Mouse (Mus musculus): ENCODE results near the gene Smarcd3. TPM values are rescaled to one million over a fixed set of nuclear protein-coding genes. Genes with fewer than 3 reads are reported as not detected.

Gene Smarcd3
- polyA plus RNA-seq, 1 experiment = 2.5 TPM

- Histone ChIP-seq H3K4me3 (ENCODE audit: extremely low read depth, insufficient read depth, insufficient read length) (no peak overlapping the region), H3K27me3 (ENCODE audit: control insufficient read depth, insufficient read depth, low read length) (peaks cover 7% of the 10 kb centered on the region), H3K36me3 (ENCODE audit: control insufficient read depth, insufficient read depth, low read length) (peaks cover 5% of the 10 kb centered on the region), H3K27ac (ENCODE audit: insufficient read depth, low read length) (no peak overlapping the region), H3K4me1 (ENCODE audit: control insufficient read depth, insufficient read depth, insufficient read length) (peaks cover 16% of the 10 kb centered on the region)
- 94% methylated on average over 5 of the region's 5 CpGs for WGBS
- no peak for DNase-seq (ENCODE audit: low read depth in 1 of 2, low spot score in 2 of 2)
- TF ChIP-seq CTCF (IDR thresholded peaks at IDR 0.05; ENCODE audit: extremely low read depth, insufficient read depth, insufficient read length, insufficient replicate concordance) = no peak
- no peak for TF ChIP-seq POLR2A (IDR thresholded peaks at IDR 0.05; ENCODE audit: low read depth, low read length)
Observed at GRCm38 (mm10) chr5:24594346-24594745, 29.9 kb downstream of the Smarcd3 start.

- no peak for TF ChIP-seq CTCF (IDR thresholded peaks at IDR 0.05; ENCODE audit: extremely low read depth, insufficient read depth, insufficient read length, insufficient replicate concordance)
- no peak for TF ChIP-seq POLR2A (IDR thresholded peaks at IDR 0.05; ENCODE audit: low read depth, low read length)
- 92% methylated on average over 10 of the region's 10 CpGs for WGBS
- Histone ChIP-seq H3K4me1 (ENCODE audit: control insufficient read depth, insufficient read depth, insufficient read length) (peaks cover 16% of the 10 kb centered on the region), H3K4me3 (ENCODE audit: extremely low read depth, insufficient read depth, insufficient read length) (no peak overlapping the region), H3K36me3 (ENCODE audit: control insufficient read depth, insufficient read depth, low read length) (peaks cover 8% of the 10 kb centered on the region), H3K27ac (ENCODE audit: insufficient read depth, low read length) (no peak overlapping the region), H3K27me3 (ENCODE audit: control insufficient read depth, insufficient read depth, low read length) (peaks cover 6% of the 10 kb centered on the region)
- no peak for DNase-seq (ENCODE audit: low read depth in 1 of 2, low spot score in 2 of 2)
Observed at GRCm38 (mm10) chr5:24593928-24594327, 30.3 kb downstream of the Smarcd3 start.

DNA sequence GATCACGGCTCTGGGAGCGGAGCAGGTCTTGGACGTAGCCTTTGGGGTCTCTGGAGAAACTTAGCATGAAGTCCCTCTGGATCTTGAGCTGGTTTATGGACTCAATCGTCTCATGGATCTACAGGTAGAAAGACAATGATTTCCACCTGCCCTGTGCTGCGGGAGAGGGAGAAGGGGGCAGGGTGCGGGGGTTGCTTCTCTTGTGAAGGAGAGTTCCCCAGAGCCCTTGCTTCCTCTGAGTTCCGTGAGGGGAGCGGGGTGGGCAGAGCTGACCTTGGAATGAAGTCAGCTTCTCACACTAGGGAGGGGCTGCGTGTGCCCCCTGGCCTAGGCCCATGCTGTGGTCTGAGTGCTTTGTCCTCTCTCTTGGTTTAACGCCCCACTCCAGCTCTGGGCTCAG lies 31.0 kb downstream of the Smarcd3 start:
- no peak overlapping the region for H3K4me3 ChIP-seq (ENCODE audit: extremely low read depth, insufficient read depth, insufficient read length)
- peaks cover 10% of the 10 kb centered on the region; the same call in 1 of the 2 replicates for H3K4me1 ChIP-seq (ENCODE audit: control insufficient read depth, insufficient read depth, insufficient read length)
- peaks cover 11% of the 10 kb centered on the region for H3K36me3 ChIP-seq (ENCODE audit: control insufficient read depth, insufficient read depth, low read length)
- TF ChIP-seq CTCF (IDR thresholded peaks at IDR 0.05; ENCODE audit: extremely low read depth, insufficient read depth, insufficient read length, insufficient replicate concordance) (no peak), POLR2A (IDR thresholded peaks at IDR 0.05; ENCODE audit: low read depth, low read length) (no peak)
- H3K27ac ChIP-seq (ENCODE audit: insufficient read depth, low read length) = no peak overlapping the region
- no peak for DNase-seq (ENCODE audit: low read depth in 1 of 2, low spot score in 2 of 2)
- peaks cover under 1% of the 10 kb centered on the region for H3K27me3 ChIP-seq (ENCODE audit: control insufficient read depth, insufficient read depth, low read length)
- 92% methylated on average over 10 of the region's 10 CpGs for WGBS

GRCm38 (mm10) chr5:24592471-24593160 lies 31.6 kb downstream of the Smarcd3 start:
- H3K4me1 ChIP-seq (ENCODE audit: control insufficient read depth, insufficient read depth, insufficient read length) = peaks cover 13% of the 10 kb centered on the region; the same call in 1 of the 2 replicates
- H3K4me3 ChIP-seq (ENCODE audit: extremely low read depth, insufficient read depth, insufficient read length) = no peak overlapping the region
- peaks cover 11% of the 10 kb centered on the region for H3K36me3 ChIP-seq (ENCODE audit: control insufficient read depth, insufficient read depth, low read length)
- no peak for TF ChIP-seq CTCF (IDR thresholded peaks at IDR 0.05; ENCODE audit: extremely low read depth, insufficient read depth, insufficient read length, insufficient replicate concordance)
- TF ChIP-seq POLR2A (IDR thresholded peaks at IDR 0.05; ENCODE audit: low read depth, low read length) = no peak
- H3K27me3 ChIP-seq (ENCODE audit: control insufficient read depth, insufficient read depth, low read length) = no peaks in the 10 kb centered on the region
- H3K27ac ChIP-seq (ENCODE audit: insufficient read depth, low read length) = no peak overlapping the region
- WGBS = 61% methylated on average over 21 of the region's 21 CpGs
- no peak for DNase-seq (ENCODE audit: low read depth in 1 of 2, low spot score in 2 of 2)

DNA sequence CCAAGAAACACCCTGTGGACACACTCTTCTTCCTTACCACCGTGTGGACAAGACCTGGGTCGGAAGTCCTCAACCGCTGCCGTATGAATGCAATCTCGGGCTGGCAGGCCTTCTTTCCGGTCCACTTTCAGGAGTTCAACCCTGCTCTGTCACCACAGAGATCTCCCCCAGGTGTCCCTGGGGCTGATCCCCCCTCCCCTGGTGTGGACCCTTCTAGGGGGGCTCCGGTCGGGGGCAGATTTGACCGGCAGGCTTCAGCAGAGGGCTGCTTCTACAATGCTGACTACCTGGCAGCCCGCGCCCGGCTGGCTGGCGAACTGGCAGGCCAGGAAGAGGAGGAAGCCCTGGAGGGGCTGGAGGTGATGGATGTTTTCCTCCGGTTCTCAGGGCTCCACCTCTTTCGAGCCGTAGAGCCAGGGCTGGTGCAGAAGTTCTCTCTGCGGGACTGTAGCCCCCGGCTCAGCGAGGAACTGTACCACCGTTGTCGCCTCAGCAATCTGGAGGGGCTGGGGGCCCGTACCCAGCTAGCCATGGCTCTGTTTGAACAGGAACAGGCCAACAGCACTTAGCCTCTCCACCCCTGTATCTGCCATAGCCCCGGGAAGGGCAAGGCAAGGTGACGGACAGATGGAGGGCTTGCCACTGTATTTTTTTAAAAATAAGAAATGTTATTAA lies 32.3 kb downstream of the Smarcd3 start:
- peaks cover 13% of the 10 kb centered on the region; the same call in 1 of the 2 replicates for H3K4me1 ChIP-seq (ENCODE audit: control insufficient read depth, insufficient read depth, insufficient read length)
- no peak for TF ChIP-seq POLR2A (IDR thresholded peaks at IDR 0.05; ENCODE audit: low read depth, low read length)
- WGBS = 38% methylated on average over 24 of the region's 24 CpGs
- no peaks in the 10 kb centered on the region for H3K27me3 ChIP-seq (ENCODE audit: control insufficient read depth, insufficient read depth, low read length)
- no peak for DNase-seq (ENCODE audit: low read depth in 1 of 2, low spot score in 2 of 2)
- peaks cover 11% of the 10 kb centered on the region for H3K36me3 ChIP-seq (ENCODE audit: control insufficient read depth, insufficient read depth, low read length)
- no peak overlapping the region for H3K27ac ChIP-seq (ENCODE audit: insufficient read depth, low read length)
- H3K4me3 ChIP-seq (ENCODE audit: extremely low read depth, insufficient read depth, insufficient read length) = no peak overlapping the region; the same call in 1 of the 2 replicates

GRCm38 (mm10) chr5:24591268-24591721 lies 32.9 kb downstream of the Smarcd3 start:
- Histone ChIP-seq H3K36me3 (ENCODE audit: control insufficient read depth, insufficient read depth, low read length) (peaks cover 11% of the 10 kb centered on the region), H3K4me3 (ENCODE audit: extremely low read depth, insufficient read depth, insufficient read length) (no peak overlapping the region; the same call in 1 of the 2 replicates), H3K4me1 (ENCODE audit: control insufficient read depth, insufficient read depth, insufficient read length) (peaks cover 7% of the 10 kb centered on the region; the same call in 1 of the 2 replicates), H3K27ac (ENCODE audit: insufficient read depth, low read length) (no peak overlapping the region), H3K27me3 (ENCODE audit: control insufficient read depth, insufficient read depth, low read length) (no peaks in the 10 kb centered on the region)
- no peak for DNase-seq (ENCODE audit: low read depth in 1 of 2, low spot score in 2 of 2)
- no peak for TF ChIP-seq POLR2A (IDR thresholded peaks at IDR 0.05; ENCODE audit: low read depth, low read length)
- no peak for TF ChIP-seq CTCF (IDR thresholded peaks at IDR 0.05; ENCODE audit: extremely low read depth, insufficient read depth, insufficient read length, insufficient replicate concordance)
- 41% methylated on average over 23 of the region's 23 CpGs for WGBS

All from spleen, adult 2 months (tissue).